Mouse (Mus musculus): ENCODE results near the gene Car14.
A peak's percentile ranks its signal among the peaks of the same experiment; 100 is the strongest.
"Not testable (repeated sequence)": the region's sequence is repeated elsewhere in the genome, so short reads cannot be mapped to it uniquely, and the experiment has no call there.

The Car14 gene

GRCm38 (mm10) chr3:95904568-95904967 is at the start of gene Car14:
Gene Car14 (minus strand): TSS chr3:95904691.
- DNase-seq (ENCODE audit: low spot score in 2 of 2): no peak

GRCm38 (mm10) chr3:95953522-95953921 is 49.0 kb upstream of the Car14 start:
- no peak for DNase-seq (ENCODE audit: low spot score in 2 of 2)

GRCm38 (mm10) chr3:95953023-95953422 is 48.5 kb upstream of the Car14 start:
- DNase-seq (ENCODE audit: low spot score in 2 of 2): no peak

GRCm38 (mm10) chr3:95951566-95951965 is 47.1 kb upstream of the Car14 start:
- not testable (repeated sequence) for DNase-seq (ENCODE audit: low spot score in 2 of 2)

- peak; percentile 81 to 85 for DNase-seq (ENCODE audit: low spot score in 2 of 2)
Measured at GRCm38 (mm10) chr3:95950763-95951551, 46.5 kb upstream of the Car14 start.

- no peak for DNase-seq (ENCODE audit: low spot score in 2 of 2)
Measured at GRCm38 (mm10) chr3:95948325-95948724, 43.8 kb upstream of the Car14 start.

GRCm38 (mm10) chr3:95945731-95946240 is 41.3 kb upstream of the Car14 start:
- no peak for DNase-seq (ENCODE audit: low spot score in 2 of 2)

- no peak for DNase-seq (ENCODE audit: low spot score in 2 of 2)
Measured at GRCm38 (mm10) chr3:95944742-95945141, 40.3 kb upstream of the Car14 start.

- no peak for DNase-seq (ENCODE audit: low spot score in 2 of 2)
Measured at GRCm38 (mm10) chr3:95943226-95943625, 38.7 kb upstream of the Car14 start.

- DNase-seq (ENCODE audit: low spot score in 2 of 2): no peak
Measured at GRCm38 (mm10) chr3:95942749-95943148, 38.3 kb upstream of the Car14 start.

- DNase-seq (ENCODE audit: low spot score in 2 of 2): peak in 1 of 2 experiments; percentile 31
Measured at GRCm38 (mm10) chr3:95938835-95939234, 34.3 kb upstream of the Car14 start.

GRCm38 (mm10) chr3:95938217-95938616 is 33.7 kb upstream of the Car14 start:
- DNase-seq (ENCODE audit: low spot score in 2 of 2): no peak

- DNase-seq (ENCODE audit: low spot score in 2 of 2): no peak
Measured at GRCm38 (mm10) chr3:95934448-95934847, 30.0 kb upstream of the Car14 start.

GRCm38 (mm10) chr3:95933111-95933750 is 28.7 kb upstream of the Car14 start:
- no peak for DNase-seq (ENCODE audit: low spot score in 2 of 2)

- no peak for DNase-seq (ENCODE audit: low spot score in 2 of 2)
Measured at GRCm38 (mm10) chr3:95932566-95932965, 28.1 kb upstream of the Car14 start.

- no peak for DNase-seq (ENCODE audit: low spot score in 2 of 2)
Measured at GRCm38 (mm10) chr3:95932157-95932556, 27.7 kb upstream of the Car14 start.

GRCm38 (mm10) chr3:95931471-95931870 is 27.0 kb upstream of the Car14 start:
- DNase-seq (ENCODE audit: low spot score in 2 of 2): no peak

- DNase-seq (ENCODE audit: low spot score in 2 of 2): peak in 1 of 2 experiments; percentile 28
Measured at GRCm38 (mm10) chr3:95930471-95930789, 25.9 kb upstream of the Car14 start.

- DNase-seq (ENCODE audit: low spot score in 2 of 2): peak; percentile 32 to 44
Measured at GRCm38 (mm10) chr3:95929581-95930470, 25.3 kb upstream of the Car14 start.

- peak; percentile 97 to 98 for DNase-seq (ENCODE audit: low spot score in 2 of 2)
Measured at GRCm38 (mm10) chr3:95928658-95929503, 24.4 kb upstream of the Car14 start, which contains the start of gene Anp32e. Gene Anp32e (plus strand): TSS chr3:95929246.

GRCm38 (mm10) chr3:95928261-95928657 is 23.8 kb upstream of the Car14 start:
- DNase-seq (ENCODE audit: low spot score in 2 of 2): no peak

Measured in thymus, postnatal 10 days (tissue).